Mouse (Mus musculus) kidney, adult 8-10 months (tissue): ENCODE results near the gene Gap43.
"Not testable (repeated sequence)": the region's sequence is repeated elsewhere in the genome, so short reads cannot be mapped to it uniquely, and the experiment has no call there.

Source experiments
- DNase-seq, 2 experiments: peaks; one replicate each; pipeline ENCODE4 v3.0.0; 2022

Gene Gap43

GRCm38 (mm10) chr16:42340021-42340768 lies at the start of gene Gap43:
Gene Gap43, minus strand, starts transcription at chr16:42340651.
- no peak for DNase-seq

- no peak for DNase-seq
Measured at GRCm38 (mm10) chr16:42381328-42381838, 40.9 kb upstream of the Gap43 start.

- DNase-seq = no peak
Measured at GRCm38 (mm10) chr16:42380641-42381040, 40.2 kb upstream of the Gap43 start.

- DNase-seq = no peak
Measured at GRCm38 (mm10) chr16:42370148-42370547, 29.7 kb upstream of the Gap43 start.

GRCm38 (mm10) chr16:42369346-42369745 lies 28.9 kb upstream of the Gap43 start:
- no peak for DNase-seq

GRCm38 (mm10) chr16:42360061-42360460 lies 19.6 kb upstream of the Gap43 start:
- no peak for DNase-seq

GRCm38 (mm10) chr16:42358058-42358457 lies 17.6 kb upstream of the Gap43 start:
- DNase-seq = no peak

GRCm38 (mm10) chr16:42350076-42350475 lies 9.6 kb upstream of the Gap43 start:
- DNase-seq = no peak

- not testable (repeated sequence) for DNase-seq
Measured at GRCm38 (mm10) chr16:42340865-42341264, 414 bp upstream of the Gap43 start.

GRCm38 (mm10) chr16:42339512-42339911 lies 939 bp downstream of the Gap43 start:
- DNase-seq = no peak

GRCm38 (mm10) chr16:42338987-42339386 lies 1.5 kb downstream of the Gap43 start:
- no peak for DNase-seq

- no peak for DNase-seq
Measured at GRCm38 (mm10) chr16:42338342-42338741, 2.1 kb downstream of the Gap43 start.

- no peak for DNase-seq
Measured at GRCm38 (mm10) chr16:42337663-42338062, 2.8 kb downstream of the Gap43 start.

- DNase-seq = no peak
Measured at GRCm38 (mm10) chr16:42336610-42337009, 3.8 kb downstream of the Gap43 start.

GRCm38 (mm10) chr16:42332321-42332720 lies 8.1 kb downstream of the Gap43 start:
- DNase-seq = no peak

- DNase-seq = no peak
Measured at GRCm38 (mm10) chr16:42326191-42326590, 14.3 kb downstream of the Gap43 start.

GRCm38 (mm10) chr16:42325536-42325935 lies 14.9 kb downstream of the Gap43 start:
- no peak for DNase-seq

- DNase-seq = no peak
Measured at GRCm38 (mm10) chr16:42319831-42320230, 20.6 kb downstream of the Gap43 start.

- DNase-seq = no peak
Measured at GRCm38 (mm10) chr16:42319365-42319764, 21.1 kb downstream of the Gap43 start.

GRCm38 (mm10) chr16:42312125-42312524 lies 28.3 kb downstream of the Gap43 start:
- DNase-seq = no peak

GRCm38 (mm10) chr16:42308761-42309160 lies 31.7 kb downstream of the Gap43 start:
- DNase-seq = no peak

GRCm38 (mm10) chr16:42305934-42306701 lies 34.3 kb downstream of the Gap43 start:
- no peak for DNase-seq

- DNase-seq = no peak
Measured at GRCm38 (mm10) chr16:42303461-42303860, 37.0 kb downstream of the Gap43 start.

GRCm38 (mm10) chr16:42294481-42294880 lies 46.0 kb downstream of the Gap43 start:
- no peak for DNase-seq
